Comparison of ENCODE assay signal across 24 mouse cellular contexts in genomic region chr16:20800038-20800437, GRCm38 (mm10).
"Had no signal": no experiment of that assay in that cellular context is flagged by ENCODE, and none has a peak within 500 bp of the region (broad histone marks: within the 10 kb centered on the region; RNA-seq: fewer than 3 reads in every experiment).

No protein-coding gene starts in this region.

- H3K9me3 ChIP-seq: embryonic facial prominence, embryonic 10.5 days; embryonic facial prominence, embryonic 12.5 days; embryonic facial prominence, embryonic 13.5 days; embryonic facial prominence, embryonic 15.5 days; forebrain, embryonic 10.5 days; forebrain, embryonic 12.5 days; forebrain, embryonic 13.5 days; forebrain, embryonic 15.5 days; heart, embryonic 12.5 days had no signal

- DNase-seq: cerebellum, adult 9-11 months; cerebellum, postnatal 10 days; cerebellum, postnatal 14 days; cerebellum, postnatal 36 days; embryo, embryonic 11 days; forebrain, postnatal 0 days; gastrocnemius, adult 2 months; gastrocnemius, postnatal 10 days; gastrocnemius, postnatal 14 days; gastrocnemius, postnatal 36 days; heart, adult 11 months; heart, adult 18-20 months; heart, adult 2 months had no signal

- H3K4me2 ChIP-seq: embryonic facial prominence, embryonic 12.5 days; embryonic facial prominence, embryonic 13.5 days; embryonic facial prominence, embryonic 15.5 days; forebrain, embryonic 12.5 days; forebrain, embryonic 13.5 days; forebrain, embryonic 15.5 days; heart, embryonic 11.5 days; heart, embryonic 12.5 days had no signal

- H3K27me3 ChIP-seq: embryonic facial prominence, embryonic 12.5 days; embryonic facial prominence, embryonic 13.5 days; embryonic facial prominence, embryonic 15.5 days; forebrain, embryonic 12.5 days; forebrain, embryonic 13.5 days; forebrain, embryonic 15.5 days; heart, embryonic 12.5 days had no signal

- H3K36me3 ChIP-seq: embryonic facial prominence, embryonic 10.5 days; embryonic facial prominence, embryonic 12.5 days; embryonic facial prominence, embryonic 13.5 days; embryonic facial prominence, embryonic 15.5 days; forebrain, embryonic 10.5 days; forebrain, embryonic 12.5 days; forebrain, embryonic 15.5 days; heart, embryonic 12.5 days had no signal

- H3K27ac ChIP-seq: embryonic facial prominence, embryonic 10.5 days; embryonic facial prominence, embryonic 12.5 days; embryonic facial prominence, embryonic 13.5 days; embryonic facial prominence, embryonic 15.5 days; forebrain, embryonic 10.5 days; forebrain, embryonic 12.5 days; forebrain, embryonic 13.5 days; forebrain, embryonic 15.5 days; gastrocnemius, adult 2 months; heart, adult 2 months had no signal

- H3K4me3 ChIP-seq: embryonic facial prominence, embryonic 10.5 days; embryonic facial prominence, embryonic 12.5 days; embryonic facial prominence, embryonic 13.5 days; embryonic facial prominence, embryonic 15.5 days; erythroblast, embryonic 14.5 days; forebrain, embryonic 10.5 days; forebrain, embryonic 12.5 days; forebrain, embryonic 13.5 days; forebrain, embryonic 15.5 days; gastrocnemius, adult 2 months; heart, adult 2 months; heart, embryonic 12.5 days had no signal
